7 mouse cellular contexts compared by ENCODE assay signal in the genomic region with DNA sequence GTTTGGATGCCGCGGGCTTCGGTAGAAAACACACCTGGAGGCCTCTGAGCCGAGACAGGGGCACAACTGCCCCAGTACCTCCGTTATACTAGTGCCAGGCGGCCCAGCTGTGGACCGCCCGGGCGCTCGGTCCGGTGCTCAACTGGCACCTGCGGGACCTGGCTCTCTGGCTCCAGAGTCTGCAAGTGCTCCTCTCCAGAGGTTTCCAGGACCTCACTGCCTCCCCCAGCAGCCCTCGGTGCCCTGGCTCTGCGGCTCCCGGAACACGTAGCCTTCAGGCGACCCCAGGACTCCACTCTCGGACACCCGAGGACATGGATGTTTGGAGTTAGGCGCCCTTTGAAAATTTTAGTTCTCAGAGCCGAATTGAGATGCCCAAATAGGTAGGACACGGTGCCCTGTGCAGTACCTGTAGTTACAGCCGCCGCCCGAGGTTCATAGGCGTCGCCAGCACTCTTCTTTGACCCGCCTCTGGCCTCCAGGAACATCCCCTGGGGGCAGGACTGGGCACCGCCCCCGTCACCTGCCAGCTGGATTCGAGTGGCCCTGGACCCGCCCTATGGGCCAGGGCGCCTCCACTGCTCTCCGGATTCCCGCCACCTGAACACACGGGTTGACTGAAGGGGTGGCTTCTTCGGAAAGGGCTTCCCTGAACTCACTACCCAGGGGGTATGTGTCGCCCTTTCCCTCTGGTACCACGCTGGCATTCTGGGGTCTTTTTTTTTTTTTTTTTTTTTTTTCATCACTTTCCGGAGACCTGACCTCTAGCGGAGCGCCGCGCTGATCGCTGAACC. TPM values are rescaled to one million over a fixed set of nuclear protein-coding genes. Genes with fewer than 3 reads are reported as not detected.
DNase-seq lines count a peak whose midpoint lies in the region; ATAC-seq and TF ChIP-seq lines count a peak whose summit lies in the region.

Gene 2210011C24Rik (minus strand): TSS at position 467 of the 794 bp plus-strand sequence.

- no peak for TF ChIP-seq EP300 in ES-Bruce4 (IDR thresholded peaks at IDR 0.05; ENCODE audit: insufficient read depth, low read depth, low read length)

- peak within 1 kb of the TSS; percentile 65 for H3K4me3 ChIP-seq in ES-Bruce4 (ENCODE audit: low read depth, low read length)
- peak within 1 kb of the TSS; percentile 49 for H3K4me3 ChIP-seq in hindbrain, embryonic 11.5 days (ENCODE audit: low read depth, low read length)
- peak within 1 kb of the TSS; percentile 58 for H3K4me3 ChIP-seq in limb, embryonic 13.5 days
- H3K4me3 ChIP-seq in midbrain, embryonic 12.5 days = peak within 1 kb of the TSS; percentile 54

- H3K9ac ChIP-seq in ES-Bruce4 (ENCODE audit: low read depth, poor library complexity, severe bottlenecking) = peak within 1 kb of the TSS; percentile 94
- H3K9ac ChIP-seq in hindbrain, embryonic 11.5 days (ENCODE audit: low read depth, low read length) = peak within 1 kb of the TSS; percentile 53
- H3K9ac ChIP-seq in limb, embryonic 13.5 days = peak within 1 kb of the TSS; percentile 70
- H3K9ac ChIP-seq in midbrain, embryonic 12.5 days (replicated peaks) = peak within 1 kb of the TSS; percentile 60

- ATAC-seq in activated CD4-positive, CD25-positive, alpha-beta regulatory T cell, adult 4 months = peak; percentile 49
- ATAC-seq in hindbrain, embryonic 11.5 days (ENCODE audit: low FRiP score) = 0 out of 2 replicates have a peak, but pooled peaks have one; percentile 22
- ATAC-seq in limb, embryonic 13.5 days (ENCODE audit: low FRiP score, low read depth) = no peak
- ATAC-seq in midbrain, embryonic 12.5 days (ENCODE audit: low FRiP score, low read depth) = no peak

- TF ChIP-seq CTCF in ES-Bruce4 (IDR thresholded peaks at IDR 0.05; ENCODE audit: low read depth, low read length) = no peak

- intact Hi-C loops in left cerebral cortex, postnatal 14 days (cut with DNase I) = loop anchor here (10.0 kb wide), 2 partner anchors 273 to 753 kb away; no protein-coding TSS in a partner anchor

- no peak within 1 kb of the TSS for H3K27ac ChIP-seq in ES-Bruce4 (ENCODE audit: insufficient read depth, low read length)
- no peak within 1 kb of the TSS for H3K27ac ChIP-seq in hindbrain, embryonic 11.5 days (ENCODE audit: low read depth, low read length)
- no peak within 1 kb of the TSS for H3K27ac ChIP-seq in limb, embryonic 13.5 days
- no peak within 1 kb of the TSS for H3K27ac ChIP-seq in midbrain, embryonic 12.5 days (replicated peaks)

- H3K36me3 ChIP-seq in ES-Bruce4 (ENCODE audit: control insufficient read depth, insufficient read depth, low read length, poor library complexity, severe bottlenecking) = no peaks in the 10 kb centered on the region
- H3K36me3 ChIP-seq in hindbrain, embryonic 11.5 days (ENCODE audit: control insufficient read depth, insufficient read depth, low read length) = no peaks in the 10 kb centered on the region
- H3K36me3 ChIP-seq in limb, embryonic 13.5 days = no peaks in the 10 kb centered on the region
- H3K36me3 ChIP-seq in midbrain, embryonic 12.5 days = no peaks in the 10 kb centered on the region

- TF ChIP-seq POLR2A in ES-Bruce4 (IDR thresholded peaks at IDR 0.05; ENCODE audit: insufficient read depth, low read length) = no peak

- H3K27me3 ChIP-seq in ES-Bruce4 (ENCODE audit: control insufficient read depth, insufficient read depth, low read length, poor library complexity, severe bottlenecking) = 0 out of 2 replicates have a peak, but pooled peaks cover 5% of the 10 kb centered on the region
- peaks cover 39% of the 10 kb centered on the region for H3K27me3 ChIP-seq in hindbrain, embryonic 11.5 days (ENCODE audit: control insufficient read depth, insufficient read depth, low read length)
- peaks cover 44% of the 10 kb centered on the region for H3K27me3 ChIP-seq in limb, embryonic 13.5 days
- H3K27me3 ChIP-seq in midbrain, embryonic 12.5 days = peaks cover 55% of the 10 kb centered on the region

- WGBS in hindbrain, embryonic 11.5 days = 1% methylated on average over 45 of the region's 45 CpGs
- WGBS in limb, embryonic 13.5 days = under 1% methylated on average over 45 of the region's 45 CpGs
- WGBS in midbrain, embryonic 12.5 days = 1% methylated on average over 45 of the region's 45 CpGs

- DNase-seq in hindbrain, embryonic 11.5 days (ENCODE audit: low spot score) = peak; percentile 44
- no peak for DNase-seq in left cerebral cortex, adult 11 months (ENCODE audit: low spot score)
- DNase-seq in left cerebral cortex, postnatal 14 days (ENCODE audit: low spot score in 2 of 2) = no peak

- H3K4me1 ChIP-seq in ES-Bruce4 (ENCODE audit: control insufficient read depth, insufficient read depth, low read length) = no peaks in the 10 kb centered on the region
- peaks cover 13% of the 10 kb centered on the region for H3K4me1 ChIP-seq in hindbrain, embryonic 11.5 days (replicated peaks; ENCODE audit: control insufficient read depth, insufficient read depth, low read length)
- H3K4me1 ChIP-seq in limb, embryonic 13.5 days = peaks cover 30% of the 10 kb centered on the region
- H3K4me1 ChIP-seq in midbrain, embryonic 12.5 days = peaks cover 27% of the 10 kb centered on the region

- H3K9me3 ChIP-seq in ES-Bruce4 (replicated peaks; ENCODE audit: control insufficient read depth, insufficient read depth, low read length, poor library complexity, severe bottlenecking) = no peaks in the 10 kb centered on the region; the same call in 1 of the 2 replicates
- no peaks in the 10 kb centered on the region for H3K9me3 ChIP-seq in hindbrain, embryonic 11.5 days (ENCODE audit: control insufficient read depth, low read length)
- H3K9me3 ChIP-seq in limb, embryonic 13.5 days = no peaks in the 10 kb centered on the region
- H3K9me3 ChIP-seq in midbrain, embryonic 12.5 days = no peaks in the 10 kb centered on the region

- peak within 1 kb of the TSS; percentile 93 for H3K4me2 ChIP-seq in hindbrain, embryonic 11.5 days (replicated peaks; ENCODE audit: low read depth, low read length)
- H3K4me2 ChIP-seq in limb, embryonic 13.5 days (replicated peaks) = peak within 1 kb of the TSS; percentile 96
- H3K4me2 ChIP-seq in midbrain, embryonic 12.5 days (replicated peaks) = peak within 1 kb of the TSS; percentile 97

RNA-seq across cellular contexts. Expression of gene 2210011C24Rik, which starts in this region (rescaled TPM):
- 11.2 and 15.9 TPM in 2 replicates for polyA plus RNA-seq in ES-Bruce4 (2011; ENCODE audit: insufficient read depth, insufficient read length, low read depth, missing spikeins)
- 1 to 10 TPM in 1 of 2 experiments, under 1 TPM in 1; 0.83 to 1.1 TPM for polyA plus RNA-seq in activated CD4-positive, CD25-positive, alpha-beta regulatory T cell, adult 4 months (2017; shearing (Covaris generic))
- 0.22 TPM in 1 of 2 replicates, not detected in the other for polyA plus RNA-seq in hindbrain, embryonic 11.5 days (2014; fragmentation: Nextera tagmentation; extraction: Ambion mirVana)
- 0.22 and 0.31 TPM in 2 replicates for polyA plus RNA-seq in limb, embryonic 13.5 days (2015; fragmentation: Nextera tagmentation; extraction: Ambion mirVana)
- not detected in 2 replicates for polyA plus RNA-seq in midbrain, embryonic 12.5 days (2016; fragmentation: Nextera tagmentation; extraction: Ambion mirVana)
- total RNA-seq in left cerebral cortex, postnatal 14 days (2021) = 1 to 10 TPM; 1.4 to 2.1 TPM

Comparison
In these comparisons a context has a peak if more than half of its experiments do, and no peak if none do; other contexts are left out.
1. Peak in DNase-seq, ATAC-seq, H3K4me3 ChIP-seq, H3K9ac ChIP-seq and H3K4me2 ChIP-seq in hindbrain, embryonic 11.5 days; RNA of the gene not detected or under 1 TPM.